ENCODE assay signal across 8 mouse cellular contexts in the genomic region with DNA sequence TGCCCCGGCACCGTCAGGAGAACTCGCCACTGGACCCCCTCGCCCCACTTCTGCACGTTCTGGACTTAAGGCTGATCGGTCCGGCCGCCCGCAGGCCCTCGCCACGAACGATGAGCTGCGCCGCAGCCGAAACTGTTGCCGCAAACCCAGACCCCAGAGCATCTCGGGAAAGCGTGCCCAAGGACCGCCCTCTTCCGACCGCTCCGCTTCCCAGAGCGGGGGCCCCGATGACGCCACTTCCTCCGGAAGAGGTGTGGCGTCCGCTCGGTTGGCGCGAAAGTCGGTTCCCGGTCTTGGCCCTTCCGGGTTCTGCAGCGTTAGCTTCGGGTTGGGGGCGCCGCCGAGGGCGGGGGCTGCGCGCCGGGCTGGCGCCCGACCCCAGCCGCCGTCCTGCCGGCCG. TPM values are rescaled to one million over a fixed set of nuclear protein-coding genes. Genes with fewer than 3 reads are reported as not detected.
DNase-seq lines count a peak whose midpoint lies in the region; ATAC-seq lines count a peak whose summit lies in the region.

Gene 1300017J02Rik (minus strand): TSS at position 156 of the 400 bp plus-strand sequence.
Gene Topbp1 (plus strand): TSS at position 289 of the 400 bp plus-strand sequence.

- under 1% methylated on average over 37 of the region's 49 CpGs for WGBS in hindbrain, embryonic 16.5 days
- 1% methylated on average over 47 of the region's 49 CpGs for WGBS in macrophage (ENCODE audit: missing documents)

- peaks cover 9% of the 10 kb centered on the region for H3K4me1 ChIP-seq in hindbrain, embryonic 16.5 days (ENCODE audit: control insufficient read depth, insufficient read depth, low read depth, low read length)

- DNase-seq in T-cell, adult 2 months (ENCODE audit: low spot score) = peak; percentile 92
- DNase-seq in cerebellum, postnatal 36 days = peak; percentile 86 to 92
- DNase-seq in gastrocnemius, adult 18-20 months (ENCODE audit: low spot score) = peak; percentile 92
- peak; percentile 93 for DNase-seq in left cerebral cortex, adult 18-20 months (ENCODE audit: low spot score in 2 of 2)
- peak; percentile 95 for DNase-seq in right cerebral cortex, adult 18-20 months
- peak; percentile 76 for DNase-seq in urinary bladder, postnatal 10 days (ENCODE audit: low spot score)

- no peaks in the 10 kb centered on the region for H3K9me3 ChIP-seq in hindbrain, embryonic 16.5 days (ENCODE audit: control insufficient read depth, low read length)

- H3K27me3 ChIP-seq in hindbrain, embryonic 16.5 days (replicated peaks; ENCODE audit: control insufficient read depth, insufficient read depth, low read length) = no peaks in the 10 kb centered on the region

- H3K4me2 ChIP-seq in hindbrain, embryonic 16.5 days (ENCODE audit: low read length) = peak within 1 kb of the TSS; percentile 91

- peak within 1 kb of the TSS; percentile 82 for H3K9ac ChIP-seq in hindbrain, embryonic 16.5 days (ENCODE audit: low read depth, low read length)

- H3K36me3 ChIP-seq in hindbrain, embryonic 16.5 days (ENCODE audit: control insufficient read depth, insufficient read depth, low read length) = peaks cover 3% of the 10 kb centered on the region; the same call in 1 of the 2 replicates
- H3K36me3 ChIP-seq in macrophage (ENCODE audit: inconsistent target) = peaks cover 16% of the 10 kb centered on the region

- peak; percentile 99 for ATAC-seq in hindbrain, embryonic 16.5 days

- H3K79me2 ChIP-seq in macrophage (ENCODE audit: inconsistent target) = peaks cover 36% of the 10 kb centered on the region

- H3K27ac ChIP-seq in hindbrain, embryonic 16.5 days (ENCODE audit: low read depth, low read length) = peak within 1 kb of the TSS; percentile 92
- peak within 1 kb of the TSS; percentile 64 for H3K27ac ChIP-seq in macrophage

- peak within 1 kb of the TSS; percentile 57 for H3K4me3 ChIP-seq in hindbrain, embryonic 16.5 days (ENCODE audit: low read length)
- H3K4me3 ChIP-seq in macrophage (ENCODE audit: inconsistent target) = peak within 1 kb of the TSS; percentile 69

RNA-seq across cellular contexts. Expression of gene 1300017J02Rik, which starts in this region (rescaled TPM):
- total RNA-seq in gastrocnemius, adult 18-20 months (2021) = not detected
- polyA plus RNA-seq in hindbrain, embryonic 16.5 days (2015; fragmentation: Nextera tagmentation; extraction: Ambion mirVana) = 1.0 and 1.4 TPM in 2 replicates
- total RNA-seq in left cerebral cortex, adult 18-20 months (2021) = not detected
- 10 to 100 TPM in 1 of 26 experiments, 1 to 10 TPM in 12, not detected in 13; 1.5 to 13.1 (median 2.6) TPM for total RNA-seq in macrophage (2018; cell fraction: chromatin; rRNA removed)
- under 1 TPM in 6 of 26 experiments, not detected in 20; 0.17 to 0.81 (median 0.40) TPM for total RNA-seq in macrophage (2018; cell fraction: cytosol; rRNA removed)
- total RNA-seq in macrophage (2018; cell fraction: nucleus; rRNA removed) = 1 to 10 TPM in 15 of 26 experiments, not detected in 11; 1.4 to 6.7 (median 3.2) TPM
- polyA plus RNA-seq in macrophage (2018) = not detected in 3 replicates

RNA-seq across cellular contexts. Expression of gene Topbp1, which starts in this region (rescaled TPM):
- total RNA-seq in gastrocnemius, adult 18-20 months (2021) = 1 to 10 TPM; 6.6 to 6.9 TPM
- 17.6 and 21.4 TPM in 2 replicates for polyA plus RNA-seq in hindbrain, embryonic 16.5 days (2015; fragmentation: Nextera tagmentation; extraction: Ambion mirVana)
- 10 to 100 TPM; 17.0 to 20.7 TPM for total RNA-seq in left cerebral cortex, adult 18-20 months (2021)
- total RNA-seq in macrophage (2018; cell fraction: chromatin; rRNA removed) = 100 to 1,000 TPM in 8 of 26 experiments, 10 to 100 TPM in 18; 23.5 to 131 (median 82.4) TPM
- 10 to 100 TPM; 10.9 to 22.3 (median 17.0) TPM for total RNA-seq in macrophage (2018; cell fraction: cytosol; rRNA removed)
- total RNA-seq in macrophage (2018; cell fraction: nucleus; rRNA removed) = 100 to 1,000 TPM in 1 of 26 experiments, 10 to 100 TPM in 25; 13.5 to 169 (median 45.5) TPM
- 16.2 to 48.0 TPM (median 21.8 TPM) in 3 replicates for polyA plus RNA-seq in macrophage (2018)

Comparison
In these comparisons a context has a peak if more than half of its experiments do, and no peak if none do; other contexts are left out.
1. Peak in every context shown above with its lines: DNase-seq, ATAC-seq, H3K4me3 ChIP-seq and H3K27ac ChIP-seq.